Mouse (Mus musculus): Measurements from ENCODE around the gene Emc9.

DNA sequence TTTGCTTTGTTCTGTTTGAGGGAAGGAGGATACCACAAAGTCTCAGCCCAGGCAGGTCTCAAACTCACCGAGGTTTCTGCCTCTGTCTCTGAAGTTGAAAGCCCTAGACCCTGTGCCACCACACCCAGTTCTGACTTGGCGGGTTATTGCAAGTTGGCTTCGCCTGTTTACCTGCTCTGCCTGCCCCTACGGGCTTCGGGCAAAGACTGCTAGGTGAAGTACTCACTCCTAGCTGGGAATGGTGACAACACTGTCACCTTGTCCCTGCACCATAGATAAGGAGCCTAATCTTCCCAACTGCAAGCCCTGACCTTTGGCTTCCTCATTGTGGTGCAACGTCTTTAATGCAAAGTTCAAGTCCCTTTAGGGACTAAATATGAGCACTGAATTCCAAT, 461 bp upstream of the Emc9 start:
- TF ChIP-seq CTCF (IDR thresholded peaks at IDR 0.05; ENCODE audit: control insufficient read depth, insufficient read depth, low read length): no peak
- no peak for TF ChIP-seq POLR2A (IDR thresholded peaks at IDR 0.05; ENCODE audit: borderline replicate concordance, control insufficient read depth, low read depth, low read length)

Measured in bone marrow, adult 2 months (tissue).